Mouse (Mus musculus) lung, adult 2 months (tissue): Measurements from ENCODE around the gene Trpv6.

Experiments used
- CTCF ChIP-seq: fragments of 200-500 bp; IDR thresholded peaks from 2 replicates; pipeline ENCODE4 v1.5.1; 2011; ENCODE audit warnings: mild to moderate bottlenecking, low read length, control low read depth; ENCODE audit not compliant: insufficient read depth
- POLR2A ChIP-seq: fragments of 200-500 bp; IDR thresholded peaks from 2 replicates; pipeline ENCODE4 v1.6.1; 2011; ENCODE audit warnings: low read depth, mild to moderate bottlenecking, control low read depth, low read length, borderline replicate concordance; ENCODE audit errors: extremely low read depth

DNA sequence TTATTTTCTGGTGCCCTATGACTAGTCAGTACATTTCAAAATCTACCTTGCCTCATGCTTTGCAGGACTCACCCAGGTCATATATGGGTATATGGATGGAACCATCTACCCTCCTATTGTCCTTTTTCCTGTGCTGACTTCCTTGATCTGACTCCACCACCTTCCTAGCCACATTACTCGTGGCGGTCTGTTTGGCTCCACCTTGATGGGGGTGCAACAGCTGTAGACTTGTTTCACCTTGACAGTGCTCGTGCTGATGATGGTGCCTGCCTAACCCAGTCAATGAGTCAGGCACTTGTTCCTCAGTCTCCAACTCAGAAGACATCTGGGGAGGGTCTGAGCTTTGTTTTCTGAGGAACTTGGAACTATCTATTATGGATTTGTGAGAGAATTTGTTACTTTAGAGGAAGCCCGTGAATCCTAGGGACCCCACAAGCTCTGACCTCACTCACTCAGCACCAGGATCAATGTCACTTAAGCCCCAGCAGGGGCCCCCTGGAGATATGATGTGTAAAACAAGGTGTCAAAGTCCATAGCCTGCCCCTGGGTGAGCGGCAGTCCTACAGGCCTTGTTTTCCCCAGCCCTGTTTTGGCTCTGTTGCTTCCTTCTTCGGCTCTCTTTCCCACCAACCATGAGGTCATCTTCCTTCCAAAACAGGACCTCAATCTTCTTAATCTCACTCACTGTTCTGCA, 5.1 kb upstream of the Trpv6 start:
- no peak for TF ChIP-seq POLR2A
- TF ChIP-seq CTCF = no peak
